ENCODE assay signal across 19 mouse cellular contexts in genomic region chr7:63992155-63992554, GRCm38 (mm10). TPM values are rescaled to one million over a fixed set of nuclear protein-coding genes. Genes with fewer than 3 reads are reported as not detected.
DNase-seq lines count a peak whose midpoint lies in the region; ATAC-seq and TF ChIP-seq lines count a peak whose summit lies in the region.
"Had no signal": no experiment of that assay in that cellular context is flagged by ENCODE, and none has a peak within 500 bp of the region (broad histone marks: within the 10 kb centered on the region; RNA-seq: fewer than 3 reads in every experiment).

No protein-coding gene starts in this region.

- H3K27ac ChIP-seq in midbrain, postnatal 0 days (ENCODE audit: low read depth, low read length) = no peak overlapping the region
- H3K27ac ChIP-seq in midbrain, embryonic 13.5 days = no peak overlapping the region
- H3K27ac ChIP-seq: forebrain, embryonic 12.5 days; hindbrain, embryonic 14.5 days; limb, embryonic 12.5 days had no signal

- no peak overlapping the region for H3K4me2 ChIP-seq in midbrain, postnatal 0 days (ENCODE audit: low read depth, low read length, poor library complexity, severe bottlenecking)
- no peak overlapping the region for H3K4me2 ChIP-seq in midbrain, embryonic 13.5 days (replicated peaks)
- H3K4me2 ChIP-seq: forebrain, embryonic 12.5 days; hindbrain, embryonic 14.5 days; limb, embryonic 12.5 days had no signal

- no peaks in the 10 kb centered on the region for H3K4me1 ChIP-seq in midbrain, postnatal 0 days (ENCODE audit: insufficient read depth, low read length)
- H3K4me1 ChIP-seq in midbrain, embryonic 13.5 days (replicated peaks) = peaks cover 6% of the 10 kb centered on the region; the same call in 1 of the 2 replicates

- WGBS in midbrain, postnatal 0 days = 94% methylated on average over 13 of the region's 13 CpGs
- 93% methylated on average over 12 of the region's 13 CpGs for WGBS in midbrain, embryonic 13.5 days

- DNase-seq in layer of hippocampus, adult 18-20 months (ENCODE audit: low spot score in 2 of 2) = peak; percentile 27 to 50
- no peak for DNase-seq in layer of hippocampus, postnatal 25 days (ENCODE audit: extremely low spot score in 1 of 2, low spot score in 1 of 2)
- peak; percentile 48 for DNase-seq in midbrain, postnatal 0 days (ENCODE audit: low spot score)
- peak; percentile 96 for DNase-seq in cerebellum, adult 11-12 months
- DNase-seq in cerebellum, postnatal 25 days = peak; percentile 92
- DNase-seq in adrenal gland, postnatal 10 days = no peak
- DNase-seq in frontal cortex, postnatal 14 days (ENCODE audit: low spot score in 2 of 2) = no peak
- DNase-seq: adrenal gland, postnatal 25 days; gastrocnemius, postnatal 25 days; kidney, adult 18-20 months; kidney, postnatal 25 days; lung, adult 2 months; lung, postnatal 36 days; midbrain, embryonic 14.5 days had no signal

- no peak for TF ChIP-seq CTCF in midbrain, postnatal 0 days (IDR thresholded peaks at IDR 0.05)

- H3K36me3 ChIP-seq in midbrain, postnatal 0 days (ENCODE audit: insufficient read depth, low read length) = no peaks in the 10 kb centered on the region
- no peaks in the 10 kb centered on the region for H3K36me3 ChIP-seq in midbrain, embryonic 13.5 days
- H3K36me3 ChIP-seq: forebrain, embryonic 12.5 days; limb, embryonic 12.5 days had no signal

- no peaks in the 10 kb centered on the region for H3K9me3 ChIP-seq in midbrain, postnatal 0 days (ENCODE audit: low read length)
- no peaks in the 10 kb centered on the region for H3K9me3 ChIP-seq in midbrain, embryonic 13.5 days
- H3K9me3 ChIP-seq: forebrain, embryonic 12.5 days; limb, embryonic 12.5 days had no signal

- H3K4me3 ChIP-seq in midbrain, postnatal 0 days (ENCODE audit: low read depth, low read length) = no peak overlapping the region
- H3K4me3 ChIP-seq in midbrain, embryonic 13.5 days (replicated peaks) = no peak overlapping the region
- H3K4me3 ChIP-seq: forebrain, embryonic 12.5 days; left cerebral cortex, adult 2 months; limb, embryonic 12.5 days had no signal

- 0 out of 2 replicates have a peak, but pooled peaks have one; percentile 32 for ATAC-seq in midbrain, postnatal 0 days (ENCODE audit: low FRiP score)
- ATAC-seq in midbrain, embryonic 13.5 days = no peak

- H3K9ac ChIP-seq in midbrain, postnatal 0 days (replicated peaks; ENCODE audit: low read length, poor library complexity, severe bottlenecking) = no peak overlapping the region
- no peak overlapping the region for H3K9ac ChIP-seq in midbrain, embryonic 13.5 days (replicated peaks)
- H3K9ac ChIP-seq: forebrain, embryonic 12.5 days; hindbrain, embryonic 14.5 days; limb, embryonic 12.5 days had no signal

- H3K27me3 ChIP-seq in midbrain, postnatal 0 days (ENCODE audit: insufficient read depth, low read length) = no peaks in the 10 kb centered on the region
- H3K27me3 ChIP-seq in midbrain, embryonic 13.5 days = no peaks in the 10 kb centered on the region
- H3K27me3 ChIP-seq: forebrain, embryonic 12.5 days; limb, embryonic 12.5 days had no signal

RNA-seq across cellular contexts. Expression of gene Klf13, which starts 53.4 kb away (rescaled TPM):
- total RNA-seq in layer of hippocampus, adult 18-20 months (2021) = 100 to 1,000 TPM; 202 to 217 TPM
- total RNA-seq in layer of hippocampus, postnatal 25 days (2021) = 100 to 1,000 TPM; 204 to 216 TPM
- total RNA-seq in midbrain, postnatal 0 days (2014; rRNA removed) = 26.6 and 26.7 TPM in 2 replicates
- polyA plus RNA-seq in midbrain, postnatal 0 days (2015; fragmentation: Nextera tagmentation; extraction: Ambion mirVana) = 19.7 and 21.5 TPM in 2 replicates
- polyA plus RNA-seq in midbrain, embryonic 13.5 days (2015; fragmentation: Nextera tagmentation; extraction: Ambion mirVana) = 24.4 and 24.7 TPM in 2 replicates
- total RNA-seq in adrenal gland, postnatal 10 days (2021) = 10 to 100 TPM; 65.9 to 80.6 TPM

Comparison
In these comparisons a context has a peak if more than half of its experiments do, and no peak if none do; other contexts are left out.
1. DNase-seq: peak in layer of hippocampus, adult 18-20 months (2 of 2), midbrain, postnatal 0 days (single experiment), cerebellum, adult 11-12 months (single experiment) and cerebellum, postnatal 25 days (2 of 2); none in layer of hippocampus, postnatal 25 days (0 of 2), adrenal gland, postnatal 10 days (single experiment) and frontal cortex, postnatal 14 days (0 of 2).